ENCODE assay signal across 8 mouse cellular contexts in the genomic region with DNA sequence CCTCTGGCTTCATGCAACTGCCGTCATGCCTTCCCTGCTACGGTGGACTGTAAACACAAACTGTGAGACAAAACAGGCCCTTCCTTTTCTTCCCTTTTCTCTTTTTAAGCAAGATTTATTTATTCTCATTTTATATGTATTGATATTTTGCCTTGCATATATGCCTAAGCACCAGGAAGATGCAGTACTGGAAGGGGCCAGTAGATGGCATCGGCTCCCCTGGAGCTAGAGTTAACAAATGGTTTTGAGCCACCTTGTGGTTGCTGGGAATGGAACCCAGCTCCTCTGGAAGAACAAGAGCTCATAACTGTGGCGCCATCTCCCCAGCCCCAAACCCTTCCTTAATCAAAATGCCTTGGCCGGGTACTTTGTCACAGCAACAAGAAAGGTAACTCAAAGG. TPM values are rescaled to one million over a fixed set of nuclear protein-coding genes. Genes with fewer than 3 reads are reported as not detected.
DNase-seq lines count a peak whose midpoint lies in the region; ATAC-seq and TF ChIP-seq lines count a peak whose summit lies in the region.
"Had no signal": no experiment of that assay in that cellular context is flagged by ENCODE, and none has a peak within 500 bp of the region (broad histone marks: within the 10 kb centered on the region; RNA-seq: fewer than 3 reads in every experiment).

No protein-coding gene starts in this region.

- WGBS in kidney, embryonic 16.5 days = 86% methylated on average over 5 of the region's 5 CpGs
- WGBS in limb, embryonic 11.5 days = 79% methylated on average over 5 of the region's 5 CpGs

- no peaks in the 10 kb centered on the region for H3K4me1 ChIP-seq in kidney, embryonic 16.5 days (ENCODE audit: insufficient read depth, low read length)
- H3K4me1 ChIP-seq in bone marrow macrophage, adult 2 months (ENCODE audit: control insufficient read depth, insufficient read depth, low read length) = peaks cover 7% of the 10 kb centered on the region
- H3K4me1 ChIP-seq in limb, embryonic 11.5 days (ENCODE audit: control insufficient read depth, insufficient read depth, low read length) = no peaks in the 10 kb centered on the region

- peak; percentile 77 for TF ChIP-seq CTCF in bone marrow macrophage, adult 2 months (IDR thresholded peaks at IDR 0.05; ENCODE audit: low read depth, low read length)

- H3K36me3 ChIP-seq in kidney, embryonic 16.5 days (ENCODE audit: insufficient read depth, low read length) = no peaks in the 10 kb centered on the region
- no peaks in the 10 kb centered on the region for H3K36me3 ChIP-seq in limb, embryonic 11.5 days (ENCODE audit: control insufficient read depth, insufficient read depth, low read length)

- no peak overlapping the region for H3K27ac ChIP-seq in kidney, embryonic 16.5 days (ENCODE audit: low read length)
- no peak overlapping the region for H3K27ac ChIP-seq in bone marrow macrophage, adult 2 months (ENCODE audit: insufficient read depth, low read depth, low read length)
- no peak overlapping the region for H3K27ac ChIP-seq in limb, embryonic 11.5 days (replicated peaks; ENCODE audit: low read depth, low read length)

- no peak for ATAC-seq in kidney, embryonic 16.5 days (ENCODE audit: low FRiP score, low TSS enrichment)
- ATAC-seq in limb, embryonic 11.5 days (ENCODE audit: insufficient number of reproducible peaks, low FRiP score, low TSS enrichment, low read depth) = no peak

- peak; percentile 30 for DNase-seq in kidney, postnatal 10 days
- DNase-seq in ES-CJ7 (ENCODE audit: low read depth, low spot score) = peak; percentile 86
- DNase-seq in limb, embryonic 11.5 days (ENCODE audit: low spot score) = peak; percentile 72
- DNase-seq in thymus, postnatal 36 days = peak; percentile 26 to 44
- no peak for DNase-seq in layer of hippocampus, adult 8-10 months (ENCODE audit: low spot score in 2 of 2)

- no peak for TF ChIP-seq POLR2A in bone marrow macrophage, adult 2 months (IDR thresholded peaks at IDR 0.05; ENCODE audit: borderline replicate concordance, low read depth, low read length)

- H3K9me3 ChIP-seq in kidney, embryonic 16.5 days (ENCODE audit: low read length) = peaks cover 4% of the 10 kb centered on the region; the same call in 1 of the 2 replicates
- no peaks in the 10 kb centered on the region for H3K9me3 ChIP-seq in limb, embryonic 11.5 days (ENCODE audit: control insufficient read depth, low read length)

- H3K9ac ChIP-seq in kidney, embryonic 16.5 days (replicated peaks; ENCODE audit: low read length) = no peak overlapping the region
- H3K9ac ChIP-seq in limb, embryonic 11.5 days (ENCODE audit: low read length) = no peak overlapping the region

- no peak overlapping the region for H3K4me2 ChIP-seq in kidney, embryonic 16.5 days (replicated peaks; ENCODE audit: low read depth, low read length)
- H3K4me2 ChIP-seq in limb, embryonic 11.5 days (ENCODE audit: low read depth, severe bottlenecking) = no peak overlapping the region

- no peak overlapping the region for H3K4me3 ChIP-seq in kidney, embryonic 16.5 days (ENCODE audit: low read length)
- no peak overlapping the region for H3K4me3 ChIP-seq in bone marrow macrophage, adult 2 months (ENCODE audit: insufficient read depth, low read length)
- H3K4me3 ChIP-seq in limb, embryonic 11.5 days (ENCODE audit: low read depth, low read length) = no peak overlapping the region
- H3K4me3 ChIP-seq: erythroblast, embryonic 14.5 days had no signal

- H3K27me3 ChIP-seq in kidney, embryonic 16.5 days (ENCODE audit: insufficient read depth, low read length) = no peaks in the 10 kb centered on the region
- H3K27me3 ChIP-seq in limb, embryonic 11.5 days (ENCODE audit: control insufficient read depth, insufficient read depth, low read length) = no peaks in the 10 kb centered on the region

RNA-seq across cellular contexts. Expression of gene Pnpla5, which starts 12.5 kb away (rescaled TPM):
- not detected in 2 replicates for polyA plus RNA-seq in kidney, embryonic 16.5 days (2015; fragmentation: Nextera tagmentation; extraction: Ambion mirVana)
- not detected in 2 replicates for polyA plus RNA-seq in bone marrow macrophage, adult 2 months (2012; ENCODE audit: insufficient read depth, insufficient read length, missing spikeins)
- polyA plus RNA-seq in limb, embryonic 11.5 days (2014; fragmentation: Nextera tagmentation; extraction: Ambion mirVana) = not detected in 2 replicates
- not detected for total RNA-seq in layer of hippocampus, adult 8-10 months (2022)
- polyA plus RNA-seq: erythroblast, embryonic 14.5 days had no signal

RNA-seq across cellular contexts. Expression of gene Sult4a1, which starts 29.9 kb away (rescaled TPM):
- 0.65 and 1.3 TPM in 2 replicates for polyA plus RNA-seq in kidney, embryonic 16.5 days (2015; fragmentation: Nextera tagmentation; extraction: Ambion mirVana)
- not detected in 2 replicates for polyA plus RNA-seq in bone marrow macrophage, adult 2 months (2012; ENCODE audit: insufficient read depth, insufficient read length, missing spikeins)
- 0.95 and 1.1 TPM in 2 replicates for polyA plus RNA-seq in limb, embryonic 11.5 days (2014; fragmentation: Nextera tagmentation; extraction: Ambion mirVana)
- 100 to 1,000 TPM; 302 to 347 (median 323) TPM for total RNA-seq in layer of hippocampus, adult 8-10 months (2022)
- polyA plus RNA-seq: erythroblast, embryonic 14.5 days had no signal

RNA-seq across cellular contexts. Expression of gene Pnpla3, which starts 32.2 kb away (rescaled TPM):
- polyA plus RNA-seq in kidney, embryonic 16.5 days (2015; fragmentation: Nextera tagmentation; extraction: Ambion mirVana) = 0.53 and 1.1 TPM in 2 replicates
- polyA plus RNA-seq in bone marrow macrophage, adult 2 months (2012; ENCODE audit: insufficient read depth, insufficient read length, missing spikeins) = not detected in 2 replicates
- 0.47 TPM in 1 of 2 replicates, not detected in the other for polyA plus RNA-seq in limb, embryonic 11.5 days (2014; fragmentation: Nextera tagmentation; extraction: Ambion mirVana)
- 10 to 100 TPM in 2 of 4 experiments, 1 to 10 TPM in 2; 7.3 to 11.5 (median 9.4) TPM for total RNA-seq in layer of hippocampus, adult 8-10 months (2022)
- polyA plus RNA-seq: erythroblast, embryonic 14.5 days had no signal

RNA-seq across cellular contexts. Expression of gene Samm50, which starts 56.6 kb away (rescaled TPM):
- polyA plus RNA-seq in kidney, embryonic 16.5 days (2015; fragmentation: Nextera tagmentation; extraction: Ambion mirVana) = 136 and 143 TPM in 2 replicates
- polyA plus RNA-seq in bone marrow macrophage, adult 2 months (2012; ENCODE audit: insufficient read depth, insufficient read length, missing spikeins) = 48.7 and 50.9 TPM in 2 replicates
- polyA plus RNA-seq in limb, embryonic 11.5 days (2014; fragmentation: Nextera tagmentation; extraction: Ambion mirVana) = 79.9 and 89.1 TPM in 2 replicates
- total RNA-seq in layer of hippocampus, adult 8-10 months (2022) = 100 to 1,000 TPM; 102 to 107 (median 105) TPM

Comparison
In these comparisons a context has a peak if more than half of its experiments do, and no peak if none do; other contexts are left out.
1. DNase-seq: peak in kidney, postnatal 10 days (single experiment), ES-CJ7 (single experiment), limb, embryonic 11.5 days (single experiment) and thymus, postnatal 36 days (2 of 2); none in layer of hippocampus, adult 8-10 months (0 of 2).